Mouse (Mus musculus): ENCODE measurements around the gene Cox4i2. TPM values are rescaled to one million over a fixed set of nuclear protein-coding genes. Genes with fewer than 3 reads are reported as not detected.
A peak's percentile ranks its signal among the peaks of the same experiment; 100 is the strongest.

Cox4i2 gene
- polyA plus RNA-seq, 1 experiment from 2014 or later: 2.8 TPM

GRCm38 (mm10) chr2:152729013-152729635 lies 24.8 kb upstream of the Cox4i2 start:
- Histone ChIP-seq H3K4me3 (ENCODE audit: low read depth, low read length) (no peak overlapping the region), H3K9ac (ENCODE audit: low read length) (no peak overlapping the region), H3K36me3 (ENCODE audit: control insufficient read depth, insufficient read depth, low read length) (no peaks in the 10 kb centered on the region), H3K4me1 (ENCODE audit: control insufficient read depth, insufficient read depth, low read length) (peaks cover 18% of the 10 kb centered on the region), H3K27me3 (ENCODE audit: control insufficient read depth, insufficient read depth, low read length) (no peaks in the 10 kb centered on the region), H3K9me3 (ENCODE audit: control insufficient read depth, low read length) (no peaks in the 10 kb centered on the region), H3K4me2 (no peak overlapping the region), H3K27ac (ENCODE audit: low read depth, low read length) (no peak overlapping the region)
- DNase-seq (ENCODE audit: low spot score, missing footprints) (no peak), ATAC-seq (ENCODE audit: low FRiP score) (no peak)
- WGBS: 58% methylated on average over 8 of the region's 8 CpGs

GRCm38 (mm10) chr2:152729636-152730020 lies 24.3 kb upstream of the Cox4i2 start:
- Histone ChIP-seq H3K9me3 (ENCODE audit: control insufficient read depth, low read length) (no peaks in the 10 kb centered on the region), H3K27ac (ENCODE audit: low read depth, low read length) (no peak overlapping the region), H3K4me2 (no peak overlapping the region), H3K9ac (ENCODE audit: low read length) (no peak overlapping the region), H3K27me3 (ENCODE audit: control insufficient read depth, insufficient read depth, low read length) (no peaks in the 10 kb centered on the region), H3K4me3 (ENCODE audit: low read depth, low read length) (no peak overlapping the region), H3K4me1 (ENCODE audit: control insufficient read depth, insufficient read depth, low read length) (peaks cover 21% of the 10 kb centered on the region), H3K36me3 (ENCODE audit: control insufficient read depth, insufficient read depth, low read length) (no peaks in the 10 kb centered on the region)
- ATAC-seq (ENCODE audit: low FRiP score): peak; percentile 54; the same call in 1 of the 2 replicates
- DNase-seq (ENCODE audit: low spot score, missing footprints): no peak
- 51% methylated on average over 7 of the region's 7 CpGs for WGBS

GRCm38 (mm10) chr2:152733201-152733600 lies 20.8 kb upstream of the Cox4i2 start:
- Histone ChIP-seq H3K9me3 (ENCODE audit: control insufficient read depth, low read length) (no peaks in the 10 kb centered on the region), H3K4me1 (ENCODE audit: control insufficient read depth, insufficient read depth, low read length) (peaks cover 40% of the 10 kb centered on the region), H3K27ac (ENCODE audit: low read depth, low read length) (no peak overlapping the region), H3K4me3 (ENCODE audit: low read depth, low read length) (no peak overlapping the region), H3K9ac (ENCODE audit: low read length) (no peak overlapping the region), H3K27me3 (ENCODE audit: control insufficient read depth, insufficient read depth, low read length) (no peaks in the 10 kb centered on the region), H3K4me2 (no peak overlapping the region), H3K36me3 (ENCODE audit: control insufficient read depth, insufficient read depth, low read length) (no peaks in the 10 kb centered on the region)
- ATAC-seq (ENCODE audit: low FRiP score): no peak
- WGBS: 89% methylated on average over 2 of the region's 2 CpGs
- no peak for DNase-seq (ENCODE audit: low spot score, missing footprints)

GRCm38 (mm10) chr2:152734501-152734900 lies 19.5 kb upstream of the Cox4i2 start:
- no peak for ATAC-seq (ENCODE audit: low FRiP score)

GRCm38 (mm10) chr2:152734984-152735383 lies 19.0 kb upstream of the Cox4i2 start:
- H3K36me3 ChIP-seq (ENCODE audit: control insufficient read depth, insufficient read depth, low read length): no peaks in the 10 kb centered on the region
- peak overlapping the region; percentile 28 for H3K4me3 ChIP-seq (ENCODE audit: low read depth, low read length)
- DNase-seq (ENCODE audit: low spot score, missing footprints) (peak; percentile 99), ATAC-seq (ENCODE audit: low FRiP score) (peak; percentile 91)
- no peaks in the 10 kb centered on the region for H3K27me3 ChIP-seq (ENCODE audit: control insufficient read depth, insufficient read depth, low read length)
- no peaks in the 10 kb centered on the region for H3K9me3 ChIP-seq (ENCODE audit: control insufficient read depth, low read length)
- under 1% methylated on average over 28 of the region's 28 CpGs for WGBS
- H3K9ac ChIP-seq (ENCODE audit: low read length): peak overlapping the region; percentile 49
- peak overlapping the region; percentile 55 for H3K27ac ChIP-seq (ENCODE audit: low read depth, low read length)
- H3K4me2 ChIP-seq: peak overlapping the region; percentile 91
- H3K4me1 ChIP-seq (ENCODE audit: control insufficient read depth, insufficient read depth, low read length): peaks cover 46% of the 10 kb centered on the region

More at GRCm38 (mm10) chr2:152734501-152734900, 19.5 kb upstream of the Cox4i2 start:
- H3K9ac ChIP-seq (ENCODE audit: low read length): peak overlapping the region; percentile 49
- H3K9me3 ChIP-seq (ENCODE audit: control insufficient read depth, low read length): no peaks in the 10 kb centered on the region
- H3K4me3 ChIP-seq (ENCODE audit: low read depth, low read length): peak overlapping the region; percentile 28
- no peaks in the 10 kb centered on the region for H3K36me3 ChIP-seq (ENCODE audit: control insufficient read depth, insufficient read depth, low read length)
- DNase-seq (ENCODE audit: low spot score, missing footprints): peak; percentile 93
- WGBS: 11% methylated on average over 10 of the region's 10 CpGs
- H3K27me3 ChIP-seq (ENCODE audit: control insufficient read depth, insufficient read depth, low read length): no peaks in the 10 kb centered on the region
- peak overlapping the region; percentile 91 for H3K4me2 ChIP-seq
- no peak overlapping the region for H3K27ac ChIP-seq (ENCODE audit: low read depth, low read length)
- H3K4me1 ChIP-seq (ENCODE audit: control insufficient read depth, insufficient read depth, low read length): peaks cover 46% of the 10 kb centered on the region

- WGBS: 1% methylated on average over 28 of the region's 28 CpGs
- peak within 1 kb of the TSS; percentile 89 for H3K9ac ChIP-seq (ENCODE audit: low read length)
- peak within 1 kb of the TSS; percentile 68 for H3K4me3 ChIP-seq (ENCODE audit: low read depth, low read length)
- H3K36me3 ChIP-seq (ENCODE audit: control insufficient read depth, insufficient read depth, low read length): no peaks in the 10 kb centered on the region
- peak within 1 kb of the TSS; percentile 91 for H3K4me2 ChIP-seq
- no peaks in the 10 kb centered on the region for H3K27me3 ChIP-seq (ENCODE audit: control insufficient read depth, insufficient read depth, low read length)
- peak; percentile 98 for DNase-seq (ENCODE audit: low spot score, missing footprints)
- peaks cover 46% of the 10 kb centered on the region for H3K4me1 ChIP-seq (ENCODE audit: control insufficient read depth, insufficient read depth, low read length)
- peak; percentile 68 for ATAC-seq (ENCODE audit: low FRiP score)
- peak within 1 kb of the TSS; percentile 76 for H3K27ac ChIP-seq (ENCODE audit: low read depth, low read length)
- H3K9me3 ChIP-seq (ENCODE audit: control insufficient read depth, low read length): no peaks in the 10 kb centered on the region
Measured at GRCm38 (mm10) chr2:152736090-152736601, 17.8 kb upstream of the Cox4i2 start, which contains the start of gene Id1. Gene Id1 (plus strand): TSS chr2:152736251.

GRCm38 (mm10) chr2:152736748-152737147 lies 17.2 kb upstream of the Cox4i2 start:
- DNase-seq (ENCODE audit: low spot score, missing footprints) (peak; percentile 94), ATAC-seq (ENCODE audit: low FRiP score) (no peak)
- Histone ChIP-seq H3K36me3 (ENCODE audit: control insufficient read depth, insufficient read depth, low read length) (no peaks in the 10 kb centered on the region), H3K9ac (ENCODE audit: low read length) (peak overlapping the region; percentile 89), H3K9me3 (ENCODE audit: control insufficient read depth, low read length) (no peaks in the 10 kb centered on the region), H3K4me3 (ENCODE audit: low read depth, low read length) (peak overlapping the region; percentile 68), H3K4me2 (peak overlapping the region; percentile 91), H3K4me1 (ENCODE audit: control insufficient read depth, insufficient read depth, low read length) (peaks cover 48% of the 10 kb centered on the region), H3K27ac (ENCODE audit: low read depth, low read length) (peak overlapping the region; percentile 76), H3K27me3 (ENCODE audit: control insufficient read depth, insufficient read depth, low read length) (no peaks in the 10 kb centered on the region)
- under 1% methylated on average over 22 of the region's 22 CpGs for WGBS

GRCm38 (mm10) chr2:152737306-152738221 lies 16.4 kb upstream of the Cox4i2 start:
- peak overlapping the region; percentile 91 for H3K4me2 ChIP-seq
- WGBS: 12% methylated on average over 10 of the region's 10 CpGs
- H3K27me3 ChIP-seq (ENCODE audit: control insufficient read depth, insufficient read depth, low read length): no peaks in the 10 kb centered on the region
- H3K36me3 ChIP-seq (ENCODE audit: control insufficient read depth, insufficient read depth, low read length): no peaks in the 10 kb centered on the region
- H3K9me3 ChIP-seq (ENCODE audit: control insufficient read depth, low read length): no peaks in the 10 kb centered on the region
- DNase-seq (ENCODE audit: low spot score, missing footprints) (peak; percentile 90), ATAC-seq (ENCODE audit: low FRiP score) (no peak)
- peak overlapping the region; percentile 68 for H3K4me3 ChIP-seq (ENCODE audit: low read depth, low read length)
- H3K27ac ChIP-seq (ENCODE audit: low read depth, low read length): peak overlapping the region; percentile 69
- H3K4me1 ChIP-seq (ENCODE audit: control insufficient read depth, insufficient read depth, low read length): peaks cover 48% of the 10 kb centered on the region
- peak overlapping the region; percentile 89 for H3K9ac ChIP-seq (ENCODE audit: low read length)
